Mouse (Mus musculus) cerebellum, postnatal 14 days (tissue): ENCODE measurements around the gene Fam171a1.
A peak's percentile ranks its signal among the peaks of the same experiment; 100 is the strongest.
"Not testable (repeated sequence)": the region's sequence is repeated elsewhere in the genome, so short reads cannot be mapped to it uniquely, and the experiment has no call there.

Experiments
- DNase-seq, 2 experiments: peaks; one replicate each; pipeline ENCODE4 v3.0.0; 2021; ENCODE audit warnings: mixed read lengths in 2 of 2

Gene Fam171a1

GRCm38 (mm10) chr2:3174890-3175289, 60.9 kb downstream of the Fam171a1 start:
- no peak for DNase-seq

DNA sequence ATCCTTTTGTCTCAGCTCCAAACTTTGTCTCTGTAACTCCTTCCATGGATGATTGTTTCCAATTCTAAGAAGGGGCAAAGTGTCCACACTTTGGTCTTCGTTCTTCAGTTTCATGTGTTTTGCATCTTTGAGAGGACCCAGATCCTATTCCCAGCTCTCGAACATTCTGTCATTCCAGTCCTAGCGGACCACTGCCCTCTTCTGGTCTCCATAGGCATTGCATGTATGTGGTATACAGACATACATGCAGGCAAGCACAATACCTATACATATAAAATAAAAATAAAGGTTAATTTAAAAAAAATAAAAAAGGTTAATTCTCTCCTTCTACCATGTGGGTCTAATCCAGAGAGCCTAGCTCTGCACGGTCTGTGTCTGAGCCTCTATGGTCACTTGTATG, 62.0 kb downstream of the Fam171a1 start:
- DNase-seq, result peak in 1 of 2 experiments; percentile 19

GRCm38 (mm10) chr2:3176751-3177150, 62.7 kb downstream of the Fam171a1 start:
- DNase-seq, result no peak

- no peak for DNase-seq
Observed at GRCm38 (mm10) chr2:3180550-3180949, 66.5 kb downstream of the Fam171a1 start.

DNA sequence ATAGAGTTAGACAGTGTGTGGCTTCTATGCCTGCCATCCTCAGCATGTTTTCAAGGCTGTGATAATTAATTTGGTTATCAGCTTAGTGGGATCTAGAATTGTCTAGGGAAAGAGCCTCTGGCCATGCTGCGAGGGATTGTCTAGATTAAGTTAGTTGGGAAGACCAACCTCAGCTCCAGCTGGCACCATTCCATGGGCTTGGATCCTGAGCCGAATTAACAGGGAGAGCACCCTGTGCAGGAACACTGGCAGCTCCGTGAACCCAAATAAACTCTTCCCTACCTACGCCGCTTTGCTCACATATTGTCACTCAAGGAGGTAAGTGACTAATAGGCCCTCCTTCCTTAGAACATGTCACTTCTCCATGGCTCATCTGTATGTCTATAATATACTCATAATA, 69.6 kb downstream of the Fam171a1 start:
- peak; percentile 30 to 32 for DNase-seq

GRCm38 (mm10) chr2:3185335-3185734, 71.3 kb downstream of the Fam171a1 start:
- DNase-seq, result peak in 1 of 2 experiments; percentile 15

DNA sequence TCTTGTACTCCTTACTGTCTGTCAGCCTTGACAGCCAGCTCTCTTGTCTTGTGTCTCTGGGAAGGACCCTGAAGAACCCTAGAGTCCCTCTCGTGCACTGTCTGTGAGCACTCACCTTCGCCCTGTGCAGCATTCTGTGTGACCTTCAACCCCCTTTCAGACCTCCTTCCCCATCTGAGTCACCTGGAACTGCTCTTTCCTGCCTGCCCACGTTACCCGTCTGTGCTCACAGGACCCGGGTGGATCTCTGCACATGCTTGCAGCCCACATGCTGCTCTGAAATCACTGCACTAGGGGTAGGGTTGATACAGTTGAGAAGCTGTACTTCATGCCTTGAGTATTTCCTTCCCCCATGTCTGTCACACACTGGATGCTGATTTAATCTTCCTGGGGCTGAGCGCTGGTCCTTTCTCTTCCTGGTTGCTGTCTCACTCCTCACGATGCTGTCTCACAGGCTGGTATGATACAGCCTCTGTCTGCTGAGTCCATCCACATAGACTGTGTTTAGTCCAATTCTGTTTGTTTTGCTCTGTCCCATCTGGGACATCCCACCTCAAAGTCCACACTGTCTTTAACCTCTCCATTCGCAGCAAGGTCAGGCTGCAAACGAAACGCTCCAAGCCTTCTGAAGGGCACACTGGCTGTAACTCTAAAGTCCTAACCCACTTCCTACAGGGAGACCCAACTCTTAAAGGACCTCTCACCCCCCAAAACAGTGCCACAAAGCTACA, 74.9 kb downstream of the Fam171a1 start:
- DNase-seq, result no peak

- DNase-seq, result no peak
Observed at GRCm38 (mm10) chr2:3191149-3191548, 77.1 kb downstream of the Fam171a1 start.

DNA sequence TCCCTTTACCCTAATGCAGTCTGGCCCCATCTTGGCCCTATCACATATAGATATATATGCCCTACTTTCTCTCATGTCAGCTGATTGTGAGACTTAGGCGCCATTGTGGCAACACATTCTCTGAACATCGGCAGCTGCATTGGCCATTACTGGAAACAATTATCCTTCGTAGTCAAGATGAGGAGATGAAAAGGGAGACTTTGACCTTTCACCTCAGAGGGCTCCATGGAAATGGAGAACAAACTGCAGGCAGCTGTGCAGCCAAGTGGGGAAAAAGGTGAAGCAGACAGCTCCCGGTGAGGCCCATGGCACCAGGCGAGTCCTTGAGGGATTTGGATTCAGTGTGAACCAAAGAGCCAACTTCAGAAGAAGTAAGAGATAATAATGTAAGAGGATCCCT, 81.5 kb downstream of the Fam171a1 start:
- no peak for DNase-seq

DNA sequence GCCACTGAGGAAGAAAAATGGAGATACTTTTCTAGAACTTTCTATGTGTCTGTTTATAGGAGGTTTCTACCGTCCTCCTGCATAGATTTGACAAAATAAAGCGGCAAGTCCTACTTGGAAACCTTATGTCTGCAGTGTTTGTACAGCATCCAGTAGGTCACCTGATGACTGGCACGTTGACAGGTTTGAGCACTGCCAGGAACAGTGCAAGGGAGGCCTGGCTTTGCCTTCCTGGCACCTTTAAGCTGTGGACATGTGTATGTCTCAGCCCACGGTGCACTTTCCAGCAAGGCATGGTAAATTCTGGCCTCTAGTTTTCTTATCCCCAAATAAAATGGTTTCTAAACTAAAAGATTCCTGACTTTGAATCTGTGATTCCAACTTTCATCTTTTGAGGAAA, 86.4 kb downstream of the Fam171a1 start:
- peak; percentile 60 to 64 for DNase-seq

DNA sequence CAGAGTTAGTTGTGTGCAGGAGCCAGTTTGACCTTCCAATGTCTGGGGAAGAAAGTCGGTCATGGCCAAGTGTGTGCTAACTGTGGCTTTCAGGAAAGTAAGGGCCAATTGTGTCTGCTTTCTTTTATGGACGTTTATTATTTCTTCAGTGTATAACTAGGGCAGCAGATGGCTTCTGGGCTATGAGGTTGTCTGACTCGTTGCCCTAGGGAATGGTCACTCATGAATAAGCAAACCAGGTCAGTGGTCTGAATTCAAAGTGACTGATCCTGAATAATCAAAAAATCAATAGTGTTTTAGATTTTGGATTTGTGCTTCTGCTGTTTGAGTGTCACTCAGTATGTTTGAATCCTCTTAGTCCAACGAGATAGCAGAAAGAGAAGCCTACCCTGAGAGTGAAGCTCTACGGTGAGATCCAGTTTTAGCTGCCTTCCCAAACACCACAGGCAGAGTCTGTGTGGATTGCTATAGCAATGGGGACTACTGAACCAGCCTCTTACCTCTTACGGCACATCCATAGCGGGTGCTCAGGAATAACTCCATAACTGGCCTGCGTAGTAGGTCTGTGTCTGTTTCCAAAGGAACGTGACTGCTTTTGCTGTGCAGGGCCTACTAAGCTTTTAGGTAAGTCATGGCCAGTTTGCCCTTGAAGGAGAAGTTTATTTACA, 93.1 kb downstream of the Fam171a1 start:
- DNase-seq, result peak in 1 of 2 experiments; percentile 35

DNA sequence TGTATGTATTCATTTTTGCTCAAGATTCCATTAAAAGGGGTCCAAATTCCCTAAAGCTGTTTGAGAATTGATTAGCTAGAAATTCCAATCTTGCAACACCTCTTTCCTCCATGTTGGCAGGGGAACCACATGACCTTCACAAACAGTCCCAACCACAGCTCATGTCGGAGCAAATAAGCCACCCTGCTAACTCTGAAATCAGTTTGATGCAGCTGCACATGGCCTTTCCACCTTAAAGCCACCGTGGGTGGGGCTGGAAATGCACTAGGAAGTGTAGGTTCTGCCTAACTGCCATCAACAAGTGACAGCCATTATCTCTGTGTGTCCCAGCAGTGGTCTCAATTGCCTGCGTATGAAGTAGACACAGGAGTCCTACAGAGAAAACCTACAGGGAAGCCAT, 101.5 kb downstream of the Fam171a1 start:
- no peak for DNase-seq

- no peak for DNase-seq
Observed at GRCm38 (mm10) chr2:3216617-3217016, 102.6 kb downstream of the Fam171a1 start.

- DNase-seq, result not testable (repeated sequence)
Observed at GRCm38 (mm10) chr2:3217577-3217976, 103.6 kb downstream of the Fam171a1 start.

DNA sequence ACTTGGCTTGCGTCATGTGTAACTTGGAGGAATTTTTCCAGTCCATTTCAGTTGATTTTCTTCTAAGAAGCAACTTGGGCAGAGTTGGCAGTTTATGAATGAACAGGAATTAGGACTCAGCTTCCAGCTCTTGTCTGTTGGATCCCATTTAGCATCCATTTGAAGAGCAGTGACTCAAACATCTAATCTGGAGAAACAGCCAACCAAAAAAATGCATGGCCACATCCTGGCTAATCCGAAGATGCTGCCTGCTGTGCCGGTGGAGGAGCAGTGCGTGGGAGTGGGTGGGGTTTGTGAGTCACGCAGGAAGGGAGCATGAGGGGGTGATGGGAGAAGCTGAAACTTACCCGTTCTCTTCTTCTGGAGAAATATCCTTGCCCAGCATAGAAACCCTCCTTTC, 104.2 kb downstream of the Fam171a1 start:
- DNase-seq, result no peak

DNA sequence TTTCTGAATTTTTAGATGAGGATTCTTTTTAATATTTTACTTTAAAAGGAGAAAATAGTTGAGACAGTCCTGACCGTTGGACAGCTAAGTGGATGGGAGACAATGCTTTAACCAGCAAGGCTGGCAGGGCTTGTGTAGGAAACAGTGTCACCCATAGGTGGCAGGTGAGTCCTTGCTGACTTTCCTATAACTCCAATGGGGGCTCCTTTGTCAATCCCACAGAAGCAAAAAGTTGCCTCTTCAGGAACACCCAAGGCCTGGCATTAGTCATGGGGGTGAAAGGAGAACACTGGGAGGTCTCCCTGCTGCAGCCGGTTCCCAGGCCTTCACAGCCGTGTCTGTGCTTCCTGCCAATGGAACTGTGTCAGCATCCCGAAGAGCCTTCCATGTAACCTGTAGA, 114.5 kb downstream of the Fam171a1 start:
- DNase-seq, result peak; percentile 31 to 32

GRCm38 (mm10) chr2:3229060-3229459, 115.0 kb downstream of the Fam171a1 start:
- peak; percentile 77 to 78 for DNase-seq

GRCm38 (mm10) chr2:3239255-3239654, 125.2 kb downstream of the Fam171a1 start:
- no peak for DNase-seq

DNA sequence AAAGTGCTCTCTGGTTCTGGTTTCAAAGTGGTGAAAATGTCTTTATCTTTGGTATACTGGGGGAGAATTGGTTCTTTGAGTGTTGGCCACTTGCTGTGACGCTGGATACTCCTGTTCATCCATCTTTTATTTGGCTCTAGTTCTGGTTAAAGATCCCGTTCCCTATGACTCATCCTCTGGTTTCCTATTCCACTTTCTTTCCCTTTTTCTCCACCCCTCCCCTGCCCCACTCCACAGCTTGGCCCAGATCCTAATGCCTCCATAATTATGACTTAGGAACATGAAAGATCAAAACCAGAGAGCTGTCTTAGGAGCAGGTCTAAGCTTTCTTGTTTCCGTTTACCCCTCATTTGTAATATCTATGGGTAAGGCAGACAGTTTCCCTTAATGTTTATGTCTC, 130.2 kb downstream of the Fam171a1 start:
- no peak for DNase-seq

- no peak for DNase-seq
Observed at GRCm38 (mm10) chr2:3251309-3251708, 137.3 kb downstream of the Fam171a1 start.

- no peak for DNase-seq
Observed at GRCm38 (mm10) chr2:3266466-3266865, 152.4 kb downstream of the Fam171a1 start.

DNA sequence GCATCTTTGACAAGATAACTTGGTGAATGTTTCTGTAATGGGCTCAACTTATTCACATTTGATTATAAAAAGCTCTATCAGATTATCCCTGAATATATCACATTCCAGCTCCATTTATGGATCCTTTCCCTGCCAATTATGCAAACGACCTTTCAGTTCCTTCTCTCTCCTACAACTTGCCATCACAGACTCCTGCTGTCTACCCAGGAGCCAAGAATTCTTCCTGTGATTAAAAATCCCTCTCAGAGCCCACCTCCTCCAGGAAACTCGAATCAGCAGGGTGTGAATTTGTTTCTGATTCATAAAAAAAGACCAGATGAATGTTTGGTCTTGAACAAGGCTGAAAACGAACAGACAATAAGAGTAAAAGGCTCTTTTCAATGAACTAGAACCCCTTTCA, 153.9 kb downstream of the Fam171a1 start:
- no peak for DNase-seq

DNA sequence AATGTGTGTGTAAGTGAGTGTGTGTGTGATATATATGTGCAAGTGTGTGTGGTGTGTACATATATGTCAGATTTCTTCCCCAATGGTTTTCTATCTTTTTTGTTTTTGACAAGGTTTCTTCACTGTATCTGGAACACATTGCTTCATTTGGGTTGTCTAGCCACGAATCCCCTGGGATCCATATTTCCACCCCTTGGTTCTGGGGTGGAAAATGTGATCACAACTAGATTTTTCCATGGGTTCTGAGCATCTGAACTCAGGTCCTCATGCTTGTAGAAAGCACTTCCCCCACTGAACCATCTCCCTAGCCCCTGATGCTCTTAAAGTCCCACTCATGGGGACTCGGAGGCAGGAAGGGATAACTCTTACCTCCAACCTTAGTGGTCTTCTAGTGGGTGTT, 159.3 kb downstream of the Fam171a1 start:
- DNase-seq, result no peak

- no peak for DNase-seq
Observed at GRCm38 (mm10) chr2:3276106-3276505, 162.1 kb downstream of the Fam171a1 start.
